Mouse (Mus musculus) urinary bladder, postnatal 36 days (tissue): ENCODE results near the gene Gdf15.

Experiments
- DNase-seq, 2 experiments: peaks; one replicate each; pipeline ENCODE4 v3.0.0; 2022; ENCODE audit warnings: low spot score in 2 of 2, mixed read lengths in 1 of 2

Gdf15 gene

DNA sequence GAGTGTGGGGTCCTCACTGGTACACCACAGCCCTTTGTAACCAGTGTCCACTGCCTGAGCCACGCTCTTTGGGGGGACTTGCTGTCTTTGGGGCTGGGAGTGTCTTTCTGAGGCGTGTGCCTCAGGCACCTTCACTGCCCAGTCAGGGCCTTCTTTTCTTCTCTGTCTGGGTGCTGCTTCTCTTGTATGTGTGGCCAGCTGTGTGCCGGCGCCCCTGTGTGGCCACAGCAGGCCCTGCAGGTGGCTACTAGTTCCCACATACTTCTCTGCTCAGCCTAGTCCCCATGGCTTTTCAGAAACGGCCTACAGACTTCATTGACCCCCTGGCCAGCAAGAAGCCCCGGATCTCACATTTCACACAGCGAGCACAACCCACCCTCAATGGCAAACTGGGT is 47.0 kb downstream of the Gdf15 start:
- peak in 1 of 2 experiments; percentile 66 for DNase-seq

DNA sequence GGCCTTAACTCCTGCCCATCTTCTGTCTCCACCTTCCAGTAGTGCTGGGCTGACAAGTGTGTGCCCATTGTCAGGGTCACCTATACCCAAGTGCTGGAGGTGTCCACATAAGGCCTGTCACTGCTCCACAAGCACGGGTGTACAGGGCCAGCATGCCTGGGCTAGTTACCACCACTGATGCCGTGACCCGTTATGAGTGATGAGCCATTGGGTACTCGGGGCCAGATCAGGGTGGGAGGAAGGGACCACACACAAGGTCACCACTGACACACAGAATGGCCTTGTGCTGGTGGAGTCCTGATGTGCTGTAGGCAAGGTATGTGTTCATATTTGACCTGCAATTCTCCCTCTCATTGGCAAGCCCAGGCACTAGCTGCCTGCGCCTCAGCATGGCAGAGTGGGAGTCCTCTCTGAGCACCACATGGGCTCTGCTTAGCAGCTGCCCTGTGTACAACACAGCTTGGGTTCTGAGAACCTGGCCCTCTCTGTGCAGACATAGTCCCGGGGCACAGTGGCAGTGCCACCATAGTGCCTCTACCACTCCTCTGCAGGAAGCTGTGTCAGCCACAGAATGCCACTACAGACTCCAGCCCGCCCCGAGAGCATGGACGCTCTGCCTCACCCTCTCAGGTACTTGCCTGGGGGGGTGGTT is 47.5 kb downstream of the Gdf15 start:
- no peak for DNase-seq

DNA sequence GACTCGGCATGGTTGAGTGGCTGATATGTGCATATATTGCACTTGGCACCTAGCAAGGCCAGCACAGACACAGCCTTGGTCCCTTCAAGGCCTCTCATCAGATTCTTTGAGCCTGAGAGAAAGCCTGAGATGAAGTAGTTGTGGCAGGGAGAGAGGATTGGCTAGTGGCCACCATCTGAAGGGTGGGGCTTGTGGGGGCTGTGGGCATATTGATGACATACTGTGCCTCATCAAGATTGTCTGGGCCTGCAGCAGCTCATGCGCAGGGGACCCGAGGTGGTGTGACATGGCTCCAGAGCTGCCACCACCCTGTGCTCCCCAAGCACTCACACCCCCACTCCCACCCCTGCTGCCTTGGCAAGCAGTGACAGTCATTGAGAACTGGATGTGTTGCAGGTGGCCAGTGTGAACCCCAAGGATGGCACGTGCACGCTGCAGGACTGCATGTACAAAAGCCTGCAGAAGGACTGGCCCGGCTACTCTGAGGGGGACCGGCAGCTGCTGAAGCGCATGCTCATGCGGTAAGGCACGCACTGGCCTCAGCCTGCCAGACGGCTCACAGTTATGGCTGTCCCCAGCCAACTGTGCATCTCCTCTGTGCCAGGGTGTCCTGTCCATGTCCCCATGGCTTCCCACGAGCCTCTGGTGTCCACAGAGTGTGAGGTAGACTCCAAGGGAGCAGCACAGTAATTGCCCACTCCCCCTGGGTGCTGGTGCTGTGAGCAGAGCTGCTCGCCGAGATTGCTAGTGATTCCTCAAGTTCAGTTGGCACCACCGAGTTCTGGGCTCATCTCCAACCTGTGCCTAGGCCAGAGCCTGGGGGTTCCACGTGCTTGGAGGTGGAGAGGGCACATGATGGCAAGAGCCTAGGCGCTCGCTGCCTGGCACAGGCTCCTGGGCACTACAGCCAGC is 48.5 kb downstream of the Gdf15 start:
- peak in 1 of 2 experiments; percentile 77 for DNase-seq
